Mouse (Mus musculus) testis, adult 2 months (tissue): Measurements from ENCODE around the gene Fhit.

Source experiments
- CTCF ChIP-seq: fragments of 200-500 bp; IDR thresholded peaks from 2 replicates; pipeline ENCODE4 v1.5.1; 2012; ENCODE audit warnings: low read depth, mild to moderate bottlenecking, inconsistent platforms, low read length, moderate library complexity; ENCODE audit not compliant: control insufficient read depth, insufficient read depth, insufficient replicate concordance
- POLR2A ChIP-seq: fragments of 200-500 bp; IDR thresholded peaks from 2 replicates; pipeline ENCODE4 v1.6.1; 2012; ENCODE audit warnings: low read depth, mild to moderate bottlenecking, inconsistent platforms, low read length, moderate library complexity; ENCODE audit not compliant: control insufficient read depth

DNA sequence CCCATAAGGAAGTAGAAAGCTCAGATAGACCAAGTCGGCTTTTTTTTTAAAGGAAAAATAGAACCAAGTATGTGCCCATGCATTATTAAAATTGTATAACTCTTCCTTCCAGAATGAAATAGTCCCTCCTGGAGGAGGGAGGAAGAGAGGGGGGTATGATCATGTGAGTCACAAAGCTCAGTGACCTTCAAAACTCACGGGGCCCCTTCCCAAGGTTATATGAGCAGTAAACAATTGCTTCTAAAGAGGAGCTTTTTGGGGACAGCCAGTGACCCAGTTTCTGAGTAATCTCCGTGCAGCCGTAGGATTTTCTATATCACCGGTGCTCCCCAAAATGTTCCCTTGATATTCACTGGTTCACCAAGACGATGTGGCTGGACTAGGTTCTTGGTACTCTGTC, 42.8 kb downstream of the Fhit start:
- TF ChIP-seq CTCF (no peak), POLR2A (no peak)
